Mouse (Mus musculus) cerebellum, postnatal 10 days (tissue): Measurements from ENCODE around the gene Ppm1a.

Experiments used
- DNase-seq, 2 experiments: peaks; one replicate each; pipeline ENCODE4 v3.0.0; 2021; ENCODE audit warnings: mixed read lengths in 2 of 2

Ppm1a gene

GRCm38 (mm10) chr12:72829777-72830176, 72.5 kb downstream of the Ppm1a start:
- DNase-seq = peak in 1 of 2 experiments; percentile 26

- no peak for DNase-seq
Observed at GRCm38 (mm10) chr12:72830317-72830716, 73.1 kb downstream of the Ppm1a start.

GRCm38 (mm10) chr12:72831711-72832432, 74.6 kb downstream of the Ppm1a start:
- DNase-seq = peak; percentile 81

- DNase-seq = peak in 1 of 2 experiments; percentile 28
Observed at GRCm38 (mm10) chr12:72834773-72835517, 77.7 kb downstream of the Ppm1a start.

GRCm38 (mm10) chr12:72835518-72836015, 78.3 kb downstream of the Ppm1a start:
- no peak for DNase-seq

GRCm38 (mm10) chr12:72837302-72837701, 80.0 kb downstream of the Ppm1a start:
- DNase-seq = no peak

GRCm38 (mm10) chr12:72841500-72841899, 84.2 kb downstream of the Ppm1a start:
- no peak for DNase-seq

- no peak for DNase-seq
Observed at GRCm38 (mm10) chr12:72843135-72843534, 85.9 kb downstream of the Ppm1a start.

GRCm38 (mm10) chr12:72843555-72843954, 86.3 kb downstream of the Ppm1a start:
- DNase-seq = no peak

- peak in 1 of 2 experiments; percentile 33 for DNase-seq
Observed at GRCm38 (mm10) chr12:72843973-72844620, 86.8 kb downstream of the Ppm1a start.

GRCm38 (mm10) chr12:72845946-72846345, 88.7 kb downstream of the Ppm1a start:
- no peak for DNase-seq

- DNase-seq = peak; percentile 64 to 73
Observed at GRCm38 (mm10) chr12:72847725-72848124, 90.5 kb downstream of the Ppm1a start.
